Mouse (Mus musculus) forebrain, embryonic 15.5 days (tissue): ENCODE measurements around the gene Igf1. TPM values are rescaled to one million over a fixed set of nuclear protein-coding genes. Genes with fewer than 3 reads are reported as not detected.

Experiments used
- ATAC-seq: fragments of 200-750 bp; cut with Nextera tagmentation; replicated peaks from 2 replicates; pipeline ENCODE4 v1.8.0; 2017; ENCODE audit warnings: mild to moderate bottlenecking, moderate TSS enrichment, moderate library complexity
- H3K27ac ChIP-seq: fragments of 300-500 bp; sonication (generic); replicated peaks from 2 replicates; pipeline ENCODE4 v1.5.1; 2015; ENCODE audit warnings: mild to moderate bottlenecking, inconsistent platforms
- H3K27me3 ChIP-seq: fragments of 300-500 bp; sonication (generic); 2 replicates; pipeline ENCODE4 v1.6.1; 2015; ENCODE audit warnings: inconsistent platforms
- H3K36me3 ChIP-seq: fragments of 300-500 bp; sonication (generic); 2 replicates; pipeline ENCODE4 v1.6.1; 2015; ENCODE audit warnings: mild to moderate bottlenecking, inconsistent platforms
- H3K4me1 ChIP-seq: fragments of 300-500 bp; sonication (generic); 2 replicates; pipeline ENCODE4 v1.6.1; 2015; ENCODE audit warnings: inconsistent platforms
- H3K4me2 ChIP-seq: fragments of 300-500 bp; sonication (generic); replicated peaks from 2 replicates; pipeline ENCODE4 v1.6.1; 2015; ENCODE audit warnings: mild to moderate bottlenecking, inconsistent platforms
- H3K4me3 ChIP-seq: fragments of 300-500 bp; sonication (generic); 2 replicates; pipeline ENCODE4 v1.5.1; 2015; ENCODE audit warnings: mild to moderate bottlenecking, inconsistent platforms
- H3K9ac ChIP-seq: fragments of 300-500 bp; sonication (generic); replicated peaks from 2 replicates; pipeline ENCODE4 v1.6.1; 2015; ENCODE audit warnings: mild to moderate bottlenecking, inconsistent platforms
- H3K9me3 ChIP-seq: fragments of 300-500 bp; sonication (generic); 2 replicates; pipeline ENCODE4 v1.6.1; 2016; ENCODE audit warnings: inconsistent platforms
- WGBS: fragments of 180-500 bp; shearing (Covaris S2); methylation state at CpG from one replicate; pipeline ENCODE4 v1.1.7; 2015; ENCODE audit warnings: mixed read lengths; 5-methylcytosine and 5-hydroxymethylcytosine counted together
- polyA plus RNA-seq: library from polyadenylated mRNA; unstranded; fragments of >200 nt; fragmentation: Nextera tagmentation; extraction: Ambion mirVana; gene quantifications from 2 replicates; pipeline ENCODE4 v1.2.1, GENCODE M21; 2015

Igf1 gene
- polyA plus RNA-seq, 1 experiment from 2014 or later, result 3.8 TPM

DNA sequence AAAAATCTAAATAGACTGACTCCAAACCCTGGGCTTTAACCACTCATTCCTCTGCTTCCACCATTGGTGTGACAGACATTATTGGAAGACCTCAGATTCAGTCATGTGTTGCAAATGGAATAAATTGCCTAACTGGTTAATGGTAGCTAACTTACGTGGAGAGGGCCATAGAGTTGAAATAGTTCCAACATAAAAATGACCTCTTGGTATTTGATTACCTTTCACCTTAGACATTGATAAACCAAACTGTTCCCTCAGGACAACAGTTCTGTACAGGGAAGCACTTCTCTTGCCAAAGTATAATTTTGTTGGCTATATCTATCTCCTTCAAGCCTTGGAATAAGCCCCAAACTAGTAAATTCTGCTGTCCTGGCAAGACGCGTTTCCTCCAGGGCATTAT is 48.1 kb downstream of the Igf1 start:
- 95% methylated on average over 3 of the region's 3 CpGs for WGBS
- no peaks in the 10 kb centered on the region for H3K4me1 ChIP-seq
- H3K27me3 ChIP-seq, result no peaks in the 10 kb centered on the region
- H3K9ac ChIP-seq, result no peak overlapping the region
- H3K27ac ChIP-seq, result no peak overlapping the region
- no peak for ATAC-seq
- no peak overlapping the region for H3K4me2 ChIP-seq
- no peak overlapping the region for H3K4me3 ChIP-seq
- H3K36me3 ChIP-seq, result no peaks in the 10 kb centered on the region
- H3K9me3 ChIP-seq, result no peaks in the 10 kb centered on the region

DNA sequence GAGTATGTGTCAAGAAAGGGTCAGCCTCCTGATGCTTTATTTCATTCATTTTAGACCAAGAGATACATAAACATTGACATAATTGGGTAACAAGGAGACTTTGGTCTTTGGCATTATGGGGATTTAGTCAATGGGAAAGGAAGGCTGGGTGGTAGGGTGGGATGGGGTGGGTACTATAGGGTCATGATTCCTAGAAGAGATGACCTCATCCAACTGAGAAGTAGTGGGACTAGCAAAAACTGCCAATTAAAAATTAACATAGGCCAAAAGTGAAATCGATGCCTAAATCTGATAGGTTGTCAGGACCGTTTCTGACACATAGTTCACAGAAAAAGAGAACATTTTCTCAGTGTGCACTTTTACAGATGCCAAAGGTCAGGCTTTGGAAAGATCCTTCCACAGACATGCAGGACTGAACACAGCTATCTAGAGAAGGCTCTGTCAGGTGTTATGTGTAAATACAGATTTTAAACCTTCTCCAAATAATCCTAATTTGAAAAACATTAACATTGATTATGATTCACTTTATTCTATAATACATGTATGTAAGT is 48.8 kb downstream of the Igf1 start:
- ATAC-seq, result no peak
- H3K9ac ChIP-seq, result no peak overlapping the region
- H3K4me2 ChIP-seq, result no peak overlapping the region
- H3K4me1 ChIP-seq, result no peaks in the 10 kb centered on the region
- H3K36me3 ChIP-seq, result no peaks in the 10 kb centered on the region
- H3K27ac ChIP-seq, result no peak overlapping the region
- H3K4me3 ChIP-seq, result no peak overlapping the region
- no peaks in the 10 kb centered on the region for H3K27me3 ChIP-seq
- no peaks in the 10 kb centered on the region for H3K9me3 ChIP-seq
- 89% methylated on average over 2 of the region's 2 CpGs for WGBS

- 95% methylated on average over 3 of the region's 3 CpGs for WGBS
- Histone ChIP-seq H3K27me3 (no peaks in the 10 kb centered on the region), H3K4me1 (no peaks in the 10 kb centered on the region), H3K27ac (no peak overlapping the region), H3K4me3 (no peak overlapping the region), H3K9ac (no peak overlapping the region), H3K9me3 (no peaks in the 10 kb centered on the region), H3K36me3 (no peaks in the 10 kb centered on the region), H3K4me2 (no peak overlapping the region)
- no peak for ATAC-seq
Measured at GRCm38 (mm10) chr10:87913852-87914251, 55.8 kb downstream of the Igf1 start.

DNA sequence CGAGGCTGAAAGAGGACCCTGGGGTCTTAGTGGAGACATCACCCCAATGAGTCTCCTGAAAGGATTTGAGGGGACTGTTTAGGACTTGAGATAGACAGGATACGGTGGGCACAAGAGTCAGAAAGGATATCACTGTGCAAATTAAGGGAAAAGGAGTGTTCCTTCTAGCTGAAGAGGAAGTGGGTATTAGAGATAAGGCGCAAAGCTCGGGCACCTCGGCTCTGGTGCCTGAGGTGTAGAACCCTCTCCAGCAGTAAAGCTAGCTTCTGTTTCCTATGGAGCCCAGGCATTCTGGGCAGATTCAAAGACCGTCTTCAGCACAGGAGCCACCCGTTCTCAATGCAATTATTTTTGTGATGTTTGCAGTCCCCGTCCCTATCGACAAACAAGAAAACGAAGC is 56.9 kb downstream of the Igf1 start:
- no peak for ATAC-seq
- H3K4me1 ChIP-seq, result no peaks in the 10 kb centered on the region
- WGBS, result 90% methylated on average over 10 of the region's 10 CpGs
- no peaks in the 10 kb centered on the region for H3K9me3 ChIP-seq
- H3K36me3 ChIP-seq, result no peaks in the 10 kb centered on the region
- H3K27me3 ChIP-seq, result no peaks in the 10 kb centered on the region
- no peak overlapping the region for H3K4me2 ChIP-seq
- H3K27ac ChIP-seq, result no peak overlapping the region
- H3K4me3 ChIP-seq, result no peak overlapping the region
- no peak overlapping the region for H3K9ac ChIP-seq

GRCm38 (mm10) chr10:87915782-87916181 is 57.7 kb downstream of the Igf1 start:
- Histone ChIP-seq H3K4me3 (no peak overlapping the region), H3K9ac (no peak overlapping the region), H3K27ac (no peak overlapping the region), H3K9me3 (no peaks in the 10 kb centered on the region), H3K4me2 (no peak overlapping the region), H3K36me3 (no peaks in the 10 kb centered on the region), H3K4me1 (no peaks in the 10 kb centered on the region), H3K27me3 (no peaks in the 10 kb centered on the region)
- WGBS, result 93% methylated on average over 3 of the region's 3 CpGs
- no peak for ATAC-seq

DNA sequence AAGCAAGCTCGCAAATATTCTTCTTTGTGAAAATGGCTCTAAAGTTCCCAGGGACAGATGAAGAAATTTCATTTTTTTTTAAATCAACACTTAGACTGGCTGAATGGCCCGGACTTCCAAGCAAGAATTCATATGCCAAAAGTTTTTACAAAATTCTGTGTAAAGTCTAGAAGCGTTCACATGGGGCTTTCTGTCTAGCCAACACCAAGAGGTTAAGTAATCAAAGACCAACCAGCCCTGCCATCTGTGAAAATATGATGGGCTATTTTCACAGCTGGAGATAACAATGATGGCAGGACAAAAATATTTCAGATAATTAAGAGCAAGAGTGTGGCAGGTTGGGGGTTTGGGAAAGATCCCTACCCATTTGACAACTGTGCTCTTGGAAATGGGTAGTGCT is 64.2 kb downstream of the Igf1 start:
- Histone ChIP-seq H3K9me3 (no peaks in the 10 kb centered on the region), H3K27me3 (no peaks in the 10 kb centered on the region), H3K9ac (no peak overlapping the region), H3K4me3 (no peak overlapping the region), H3K4me2 (no peak overlapping the region), H3K36me3 (no peaks in the 10 kb centered on the region), H3K27ac (no peak overlapping the region), H3K4me1 (peaks cover 10% of the 10 kb centered on the region)
- ATAC-seq, result no peak
- WGBS, result 92% methylated on average over 3 of the region's 3 CpGs

GRCm38 (mm10) chr10:87926564-87926963 is 68.5 kb downstream of the Igf1 start:
- no peak for ATAC-seq
- H3K27ac ChIP-seq, result 0 out of 2 replicates have a peak overlapping the region, but pooled peaks have one; percentile 27

DNA sequence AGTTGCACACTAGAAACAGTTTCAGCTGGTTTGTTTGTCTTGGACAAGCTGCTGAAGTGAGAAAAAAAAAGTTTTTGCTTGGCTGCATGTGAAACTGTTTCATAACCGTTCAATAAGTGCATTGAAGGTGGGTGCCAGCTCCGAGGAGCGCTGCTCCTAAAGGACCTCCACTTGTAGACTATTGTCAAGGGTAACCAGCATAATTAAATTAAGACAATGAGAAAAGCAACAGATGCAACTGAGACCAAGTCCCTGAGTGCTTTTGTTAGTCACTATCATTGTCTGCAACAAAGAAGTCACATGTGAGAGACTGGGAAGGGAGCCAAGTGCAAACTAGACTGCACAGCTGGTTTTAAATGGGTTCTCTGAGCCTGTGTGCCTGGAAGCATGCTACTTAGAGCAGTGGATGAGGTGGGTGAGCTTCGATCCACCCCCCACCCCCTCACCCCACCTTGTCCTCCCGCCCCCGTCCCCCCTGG is 69.1 kb downstream of the Igf1 start:
- H3K4me3 ChIP-seq, result no peak overlapping the region
- H3K4me1 ChIP-seq, result peaks cover 14% of the 10 kb centered on the region
- no peaks in the 10 kb centered on the region for H3K9me3 ChIP-seq
- H3K27ac ChIP-seq, result peak overlapping the region; percentile 46; the same call in 1 of the 2 replicates
- H3K27me3 ChIP-seq, result no peaks in the 10 kb centered on the region
- peak overlapping the region; percentile 3; the same call in 1 of the 2 replicates for H3K4me2 ChIP-seq
- WGBS, result 5% methylated on average over 6 of the region's 6 CpGs
- H3K36me3 ChIP-seq, result no peaks in the 10 kb centered on the region
- H3K9ac ChIP-seq, result no peak overlapping the region
- ATAC-seq, result peak; percentile 97

More at GRCm38 (mm10) chr10:87926564-87926963, 68.5 kb downstream of the Igf1 start:
- Histone ChIP-seq H3K36me3 (no peaks in the 10 kb centered on the region), H3K4me3 (no peak overlapping the region), H3K4me2 (no peak overlapping the region), H3K9me3 (no peaks in the 10 kb centered on the region), H3K4me1 (peaks cover 14% of the 10 kb centered on the region), H3K9ac (no peak overlapping the region), H3K27me3 (no peaks in the 10 kb centered on the region)
- 28% methylated on average over 8 of the region's 8 CpGs for WGBS

- H3K4me1 ChIP-seq, result no peaks in the 10 kb centered on the region
- no peaks in the 10 kb centered on the region for H3K36me3 ChIP-seq
- H3K9me3 ChIP-seq, result no peaks in the 10 kb centered on the region
- H3K27me3 ChIP-seq, result no peaks in the 10 kb centered on the region
- H3K4me3 ChIP-seq, result no peak overlapping the region
- 50% methylated on average over 4 of the region's 4 CpGs for WGBS
- ATAC-seq, result no peak
- no peak overlapping the region for H3K27ac ChIP-seq
- H3K4me2 ChIP-seq, result no peak overlapping the region
- H3K9ac ChIP-seq, result no peak overlapping the region
Measured at GRCm38 (mm10) chr10:87948192-87948591, 90.1 kb downstream of the Igf1 start.

GRCm38 (mm10) chr10:87971536-87971935 is 113.5 kb downstream of the Igf1 start:
- H3K36me3 ChIP-seq, result no peaks in the 10 kb centered on the region
- no peaks in the 10 kb centered on the region for H3K27me3 ChIP-seq
- H3K9me3 ChIP-seq, result no peaks in the 10 kb centered on the region
- no peaks in the 10 kb centered on the region for H3K4me1 ChIP-seq
- H3K27ac ChIP-seq, result no peak overlapping the region
- no peak for ATAC-seq
- no peak overlapping the region for H3K9ac ChIP-seq
- H3K4me2 ChIP-seq, result no peak overlapping the region
- 64% methylated on average over 6 of the region's 6 CpGs for WGBS
- no peak overlapping the region for H3K4me3 ChIP-seq

GRCm38 (mm10) chr10:87973911-87974631 is 116.0 kb downstream of the Igf1 start:
- no peak overlapping the region for H3K9ac ChIP-seq
- WGBS, result 71% methylated on average over 4 of the region's 4 CpGs
- no peaks in the 10 kb centered on the region for H3K9me3 ChIP-seq
- H3K27ac ChIP-seq, result no peak overlapping the region
- no peak overlapping the region for H3K4me2 ChIP-seq
- H3K4me1 ChIP-seq, result no peaks in the 10 kb centered on the region
- no peaks in the 10 kb centered on the region for H3K27me3 ChIP-seq
- H3K36me3 ChIP-seq, result no peaks in the 10 kb centered on the region
- no peak for ATAC-seq
- H3K4me3 ChIP-seq, result no peak overlapping the region

DNA sequence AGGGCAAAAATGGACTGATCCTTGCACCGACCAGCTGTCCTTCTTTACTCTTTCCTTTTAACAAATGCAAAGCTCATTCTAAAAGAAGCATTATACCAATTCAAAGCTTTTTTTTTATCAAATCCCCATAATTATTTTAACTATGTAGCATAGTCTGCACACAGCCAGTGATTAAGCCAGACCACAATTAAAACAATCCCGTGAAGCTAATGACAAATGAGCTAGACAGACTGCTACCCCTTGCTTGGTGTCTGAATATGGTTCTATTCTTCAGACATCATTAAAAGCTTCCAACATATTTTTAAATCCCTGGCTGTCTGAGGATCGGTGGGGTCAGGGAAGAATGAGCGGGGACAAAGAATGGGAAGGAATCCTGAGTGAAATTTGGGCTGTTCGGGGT is 127.3 kb downstream of the Igf1 start:
- Histone ChIP-seq H3K4me3 (no peak overlapping the region), H3K4me1 (peaks cover 13% of the 10 kb centered on the region; the same call in 1 of the 2 replicates), H3K36me3 (no peaks in the 10 kb centered on the region), H3K27me3 (no peaks in the 10 kb centered on the region), H3K9ac (no peak overlapping the region), H3K4me2 (no peak overlapping the region), H3K9me3 (no peaks in the 10 kb centered on the region), H3K27ac (no peak overlapping the region)
- WGBS, result 14% methylated on average over 5 of the region's 5 CpGs
- peak; percentile 79; the same call in 1 of the 2 replicates for ATAC-seq
